Mouse (Mus musculus): ENCODE results near the gene Cog6. TPM values are rescaled to one million over a fixed set of nuclear protein-coding genes. Genes with fewer than 3 reads are reported as not detected.
A peak's percentile ranks its signal among the peaks of the same experiment; 100 is the strongest.
"Not testable (repeated sequence)": the region's sequence is repeated elsewhere in the genome, so short reads cannot be mapped to it uniquely, and the experiment has no call there.

Cog6 gene
- polyA plus RNA-seq, 1 experiment from 2014 or later = 57.7 TPM

DNA sequence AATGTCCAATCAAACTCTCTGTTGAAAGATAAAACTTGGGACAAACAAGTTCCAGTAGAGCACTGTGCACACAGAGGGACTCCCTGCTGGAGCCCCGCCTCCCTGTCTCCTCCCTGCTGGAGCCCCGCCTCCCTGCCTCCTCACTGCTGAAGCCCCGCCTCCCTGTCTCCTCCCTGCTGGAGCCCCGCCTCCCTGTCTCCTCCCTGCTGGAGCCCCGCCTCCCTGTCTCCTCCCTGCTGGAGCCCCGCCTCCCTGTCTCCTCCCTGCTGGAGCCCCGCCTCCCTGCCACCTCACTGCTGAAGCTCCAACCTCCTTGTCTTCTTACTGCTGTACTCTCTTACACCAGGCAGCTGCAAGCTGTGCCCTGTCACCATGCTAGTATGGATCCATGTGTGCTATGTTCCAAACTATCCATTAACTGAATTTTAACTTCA, 31.5 kb downstream of the Cog6 start:
- H3K27ac ChIP-seq (ENCODE audit: low read depth, low read length); H3K27me3 ChIP-seq (ENCODE audit: control insufficient read depth, insufficient read depth, low read length); ATAC-seq (ENCODE audit: low read depth); H3K4me1 ChIP-seq (ENCODE audit: control insufficient read depth, insufficient read depth, low read length); H3K9ac ChIP-seq (replicated peaks; ENCODE audit: low read depth, low read length); H3K9me3 ChIP-seq (ENCODE audit: control insufficient read depth, low read length); H3K4me3 ChIP-seq (ENCODE audit: low read depth, low read length); H3K4me2 ChIP-seq (ENCODE audit: low read depth, low read length): not testable (repeated sequence)
- WGBS = 51% methylated on average over 7 of the region's 7 CpGs
- H3K36me3 ChIP-seq (ENCODE audit: control insufficient read depth, insufficient read depth, low read length) = peaks cover 40% of the 10 kb centered on the region; the same call in 1 of the 2 replicates

DNA sequence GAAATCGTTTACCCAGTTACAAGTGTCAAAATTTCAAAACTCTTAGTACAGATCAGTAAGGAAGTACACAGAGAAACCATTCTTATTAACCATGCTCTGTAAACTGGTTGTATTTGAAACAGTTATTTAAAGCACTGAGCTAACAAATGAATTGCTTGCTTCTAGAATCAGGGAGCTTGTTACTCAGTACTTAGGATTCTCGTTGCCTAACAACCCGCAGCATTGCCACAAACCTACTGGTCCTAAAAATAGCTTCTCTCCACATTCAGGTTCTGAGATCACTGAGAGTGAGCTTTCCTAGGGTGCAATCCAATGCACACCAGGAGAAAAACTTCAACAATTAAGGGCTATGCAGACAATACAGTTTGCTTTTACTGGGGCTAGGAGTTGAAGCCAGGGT, 33.3 kb downstream of the Cog6 start:
- H3K9ac ChIP-seq (replicated peaks; ENCODE audit: low read depth, low read length) = no peak overlapping the region
- WGBS = 84% methylated on average over 3 of the region's 3 CpGs
- H3K4me2 ChIP-seq (ENCODE audit: low read depth, low read length) = no peak overlapping the region
- H3K4me1 ChIP-seq (ENCODE audit: control insufficient read depth, insufficient read depth, low read length) = no peaks in the 10 kb centered on the region
- ATAC-seq (ENCODE audit: low read depth) = no peak
- no peak overlapping the region for H3K27ac ChIP-seq (ENCODE audit: low read depth, low read length)
- H3K36me3 ChIP-seq (ENCODE audit: control insufficient read depth, insufficient read depth, low read length) = peaks cover 33% of the 10 kb centered on the region; the same call in 1 of the 2 replicates
- H3K9me3 ChIP-seq (ENCODE audit: control insufficient read depth, low read length) = no peaks in the 10 kb centered on the region
- no peaks in the 10 kb centered on the region for H3K27me3 ChIP-seq (ENCODE audit: control insufficient read depth, insufficient read depth, low read length)
- no peak overlapping the region for H3K4me3 ChIP-seq (ENCODE audit: low read depth, low read length)

DNA sequence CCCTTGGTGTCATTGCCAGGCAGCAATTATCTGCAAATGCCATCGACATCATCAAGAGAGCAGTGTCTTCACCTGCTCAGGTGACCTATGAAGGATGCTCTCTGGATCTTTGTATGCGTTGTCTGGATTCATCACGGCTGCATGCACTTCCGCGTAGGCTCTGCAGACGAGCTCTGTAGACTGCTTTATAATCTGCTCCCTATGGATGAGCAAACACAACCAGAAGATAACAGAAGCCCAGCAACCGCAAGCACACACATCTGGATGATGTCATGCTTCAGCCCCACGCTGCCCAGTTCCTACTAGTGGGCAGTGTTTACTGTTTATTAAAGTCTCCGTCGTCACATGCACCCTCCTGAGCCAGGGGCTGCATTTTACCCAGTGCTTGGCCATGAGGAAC, 34.0 kb downstream of the Cog6 start:
- H3K4me3 ChIP-seq (ENCODE audit: low read depth, low read length) = no peak overlapping the region
- 89% methylated on average over 10 of the region's 10 CpGs for WGBS
- H3K27ac ChIP-seq (ENCODE audit: low read depth, low read length) = no peak overlapping the region
- no peaks in the 10 kb centered on the region for H3K27me3 ChIP-seq (ENCODE audit: control insufficient read depth, insufficient read depth, low read length)
- H3K4me1 ChIP-seq (ENCODE audit: control insufficient read depth, insufficient read depth, low read length) = no peaks in the 10 kb centered on the region
- no peaks in the 10 kb centered on the region for H3K9me3 ChIP-seq (ENCODE audit: control insufficient read depth, low read length)
- H3K9ac ChIP-seq (replicated peaks; ENCODE audit: low read depth, low read length) = no peak overlapping the region
- ATAC-seq (ENCODE audit: low read depth) = no peak
- no peak overlapping the region for H3K4me2 ChIP-seq (ENCODE audit: low read depth, low read length)
- peaks cover 28% of the 10 kb centered on the region; the same call in 1 of the 2 replicates for H3K36me3 ChIP-seq (ENCODE audit: control insufficient read depth, insufficient read depth, low read length)

DNA sequence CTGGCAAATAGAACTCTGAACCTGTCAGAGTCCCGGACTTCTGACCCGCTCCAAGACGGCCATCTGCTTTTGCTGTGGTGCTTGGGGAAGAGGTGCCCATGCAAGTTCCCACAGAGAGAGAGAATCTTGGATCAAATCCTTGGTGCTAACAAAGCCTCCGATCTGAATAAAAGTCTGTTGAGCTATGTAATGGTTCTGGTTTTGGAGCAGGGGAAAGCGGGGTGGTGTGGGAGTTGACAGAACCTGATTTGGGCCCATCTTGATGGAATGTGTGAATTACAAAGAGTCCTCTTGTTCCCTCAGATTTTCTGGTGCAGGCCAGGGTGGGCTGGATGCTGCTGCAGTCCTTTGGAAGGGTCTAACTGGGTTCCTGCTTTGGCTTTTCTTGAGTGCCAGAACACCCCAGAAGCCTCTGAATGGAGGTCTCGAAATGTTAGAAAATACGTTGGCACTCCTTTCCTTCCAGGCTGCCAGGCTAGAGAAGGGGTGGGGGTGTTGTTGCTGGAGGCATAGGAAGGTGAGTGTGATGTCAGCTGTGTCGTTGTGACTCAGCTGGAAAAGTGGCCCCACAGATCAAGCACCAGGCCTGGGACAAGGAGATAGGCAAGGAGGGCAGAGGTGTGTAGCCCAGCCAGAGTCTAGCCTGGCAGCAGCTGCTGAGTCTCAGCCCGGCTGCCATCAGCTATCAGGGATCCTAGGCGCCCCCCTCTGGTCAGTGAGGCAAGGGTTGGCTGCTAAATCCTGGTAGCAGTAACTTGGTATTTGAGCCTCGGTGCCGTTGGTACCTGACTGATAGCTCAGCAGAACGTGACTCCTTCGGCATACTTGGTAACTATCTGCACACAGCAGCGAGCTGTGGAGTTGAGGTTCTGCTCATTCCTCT, 42.1 kb downstream of the Cog6 start:
- Histone ChIP-seq H3K4me3 (ENCODE audit: low read depth, low read length) (no peak overlapping the region), H3K9ac (replicated peaks; ENCODE audit: low read depth, low read length) (0 out of 2 replicates have a peak overlapping the region, but pooled peaks have one; percentile 7), H3K36me3 (ENCODE audit: control insufficient read depth, insufficient read depth, low read length) (no peaks in the 10 kb centered on the region), H3K27ac (ENCODE audit: low read depth, low read length) (no peak overlapping the region), H3K27me3 (ENCODE audit: control insufficient read depth, insufficient read depth, low read length) (no peaks in the 10 kb centered on the region), H3K4me1 (ENCODE audit: control insufficient read depth, insufficient read depth, low read length) (no peaks in the 10 kb centered on the region), H3K9me3 (ENCODE audit: control insufficient read depth, low read length) (no peaks in the 10 kb centered on the region), H3K4me2 (ENCODE audit: low read depth, low read length) (no peak overlapping the region)
- WGBS = 52% methylated on average over 15 of the region's 15 CpGs
- ATAC-seq (ENCODE audit: low read depth) = peak; percentile 69; the same call in 1 of the 2 replicates

DNA sequence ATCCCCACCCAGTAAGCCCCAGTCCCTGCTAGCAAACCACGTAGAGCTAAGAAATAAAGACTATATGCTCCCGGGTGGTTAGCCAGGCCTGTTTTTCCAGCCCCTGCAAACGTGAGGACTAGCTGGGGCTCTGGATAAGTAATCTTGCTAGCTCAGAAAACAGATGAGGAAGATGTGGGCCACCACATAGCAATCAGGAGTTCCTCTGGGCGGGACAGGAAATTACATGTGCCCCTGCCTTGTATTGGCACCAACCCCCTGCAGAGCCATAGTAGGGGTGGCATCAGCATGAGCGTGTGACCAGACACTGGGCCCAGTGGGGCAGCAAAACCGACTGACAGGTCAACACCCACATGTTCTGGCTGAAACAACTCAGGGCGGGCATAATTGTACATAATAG, 44.1 kb downstream of the Cog6 start:
- H3K4me2 ChIP-seq (ENCODE audit: low read depth, low read length) = no peak overlapping the region
- H3K4me1 ChIP-seq (ENCODE audit: control insufficient read depth, insufficient read depth, low read length) = no peaks in the 10 kb centered on the region
- no peaks in the 10 kb centered on the region for H3K9me3 ChIP-seq (ENCODE audit: control insufficient read depth, low read length)
- no peak overlapping the region for H3K9ac ChIP-seq (replicated peaks; ENCODE audit: low read depth, low read length)
- no peak for ATAC-seq (ENCODE audit: low read depth)
- no peaks in the 10 kb centered on the region for H3K27me3 ChIP-seq (ENCODE audit: control insufficient read depth, insufficient read depth, low read length)
- H3K4me3 ChIP-seq (ENCODE audit: low read depth, low read length) = no peak overlapping the region
- H3K36me3 ChIP-seq (ENCODE audit: control insufficient read depth, insufficient read depth, low read length) = no peaks in the 10 kb centered on the region
- 79% methylated on average over 7 of the region's 7 CpGs for WGBS
- H3K27ac ChIP-seq (ENCODE audit: low read depth, low read length) = no peak overlapping the region

DNA sequence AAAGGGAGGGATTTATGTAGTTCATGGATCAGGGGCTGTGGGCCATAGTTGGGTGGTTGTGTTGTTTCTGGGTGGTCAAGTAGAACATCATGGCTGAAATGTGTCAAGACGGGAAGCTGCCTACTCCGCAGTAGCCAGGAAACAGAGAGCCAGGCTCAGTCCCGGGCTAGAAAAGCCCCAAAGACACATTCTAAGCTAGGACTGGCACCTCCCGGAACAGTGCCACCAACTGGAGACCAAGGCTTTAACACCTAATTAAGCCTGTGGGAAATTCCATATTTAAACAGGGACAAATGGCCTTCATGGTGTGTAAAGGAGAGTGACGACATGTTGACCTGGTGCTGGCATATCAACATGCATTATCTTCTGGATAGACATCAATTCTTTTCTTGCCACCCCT, 50.0 kb downstream of the Cog6 start:
- Histone ChIP-seq H3K9ac (replicated peaks; ENCODE audit: low read depth, low read length) (no peak overlapping the region), H3K36me3 (ENCODE audit: control insufficient read depth, insufficient read depth, low read length) (no peaks in the 10 kb centered on the region), H3K27me3 (ENCODE audit: control insufficient read depth, insufficient read depth, low read length) (no peaks in the 10 kb centered on the region), H3K9me3 (ENCODE audit: control insufficient read depth, low read length) (no peaks in the 10 kb centered on the region), H3K4me2 (ENCODE audit: low read depth, low read length) (no peak overlapping the region), H3K4me3 (ENCODE audit: low read depth, low read length) (no peak overlapping the region), H3K27ac (ENCODE audit: low read depth, low read length) (no peak overlapping the region), H3K4me1 (ENCODE audit: control insufficient read depth, insufficient read depth, low read length) (no peaks in the 10 kb centered on the region)
- ATAC-seq (ENCODE audit: low read depth) = no peak
- 88% methylated on average over 5 of the region's 5 CpGs for WGBS

DNA sequence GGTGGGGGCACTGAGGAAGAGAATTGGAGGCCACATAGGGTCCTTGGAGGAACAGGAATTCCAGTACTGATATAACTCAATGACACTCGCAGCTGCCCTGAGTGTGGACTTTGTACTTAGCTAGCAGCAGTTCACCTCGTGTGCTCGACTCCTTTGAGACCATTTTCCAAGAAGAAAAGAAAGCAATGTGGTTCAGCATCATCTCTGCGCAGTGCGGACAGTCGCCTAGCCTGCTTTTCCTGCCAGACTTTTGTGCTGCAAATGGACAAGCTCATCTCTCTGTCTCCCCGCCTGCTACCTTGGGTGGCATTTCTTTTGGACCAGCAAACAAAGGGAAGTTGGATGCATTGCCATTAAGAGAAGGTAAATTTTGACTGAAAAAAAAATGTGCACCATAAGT, 52.8 kb downstream of the Cog6 start:
- no peaks in the 10 kb centered on the region for H3K27me3 ChIP-seq (ENCODE audit: control insufficient read depth, insufficient read depth, low read length)
- no peak overlapping the region for H3K9ac ChIP-seq (replicated peaks; ENCODE audit: low read depth, low read length)
- WGBS = 60% methylated on average over 7 of the region's 7 CpGs
- no peaks in the 10 kb centered on the region for H3K9me3 ChIP-seq (ENCODE audit: control insufficient read depth, low read length)
- no peak overlapping the region for H3K4me3 ChIP-seq (ENCODE audit: low read depth, low read length)
- H3K4me2 ChIP-seq (ENCODE audit: low read depth, low read length) = no peak overlapping the region
- H3K27ac ChIP-seq (ENCODE audit: low read depth, low read length) = no peak overlapping the region
- H3K4me1 ChIP-seq (ENCODE audit: control insufficient read depth, insufficient read depth, low read length) = no peaks in the 10 kb centered on the region
- no peaks in the 10 kb centered on the region for H3K36me3 ChIP-seq (ENCODE audit: control insufficient read depth, insufficient read depth, low read length)
- no peak for ATAC-seq (ENCODE audit: low read depth)

DNA sequence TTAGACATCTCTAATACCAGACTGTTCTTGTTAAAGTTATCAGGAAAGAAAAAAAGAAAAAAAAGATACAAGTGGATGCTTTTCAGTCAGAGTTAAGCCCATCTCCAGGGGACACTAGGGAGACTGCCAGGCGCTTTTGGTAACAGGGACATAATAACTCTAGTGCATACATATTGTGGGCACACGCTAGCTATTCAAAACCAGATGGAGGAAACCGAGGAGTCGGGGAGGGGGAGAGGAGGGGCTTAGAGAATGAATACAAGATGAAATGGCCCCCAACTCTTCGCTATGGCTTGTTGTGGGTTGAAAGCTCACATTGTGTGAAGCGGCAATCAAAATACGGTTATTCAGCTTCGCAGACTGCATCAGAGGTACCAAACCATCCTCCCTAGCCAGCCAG, 53.6 kb downstream of the Cog6 start:
- H3K9ac ChIP-seq (replicated peaks; ENCODE audit: low read depth, low read length) = no peak overlapping the region
- H3K36me3 ChIP-seq (ENCODE audit: control insufficient read depth, insufficient read depth, low read length) = no peaks in the 10 kb centered on the region
- no peak for ATAC-seq (ENCODE audit: low read depth)
- H3K4me3 ChIP-seq (ENCODE audit: low read depth, low read length) = no peak overlapping the region
- no peak overlapping the region for H3K4me2 ChIP-seq (ENCODE audit: low read depth, low read length)
- H3K9me3 ChIP-seq (ENCODE audit: control insufficient read depth, low read length) = no peaks in the 10 kb centered on the region
- no peaks in the 10 kb centered on the region for H3K27me3 ChIP-seq (ENCODE audit: control insufficient read depth, insufficient read depth, low read length)
- WGBS = 43% methylated on average over 8 of the region's 8 CpGs
- H3K4me1 ChIP-seq (ENCODE audit: control insufficient read depth, insufficient read depth, low read length) = no peaks in the 10 kb centered on the region
- H3K27ac ChIP-seq (ENCODE audit: low read depth, low read length) = no peak overlapping the region

DNA sequence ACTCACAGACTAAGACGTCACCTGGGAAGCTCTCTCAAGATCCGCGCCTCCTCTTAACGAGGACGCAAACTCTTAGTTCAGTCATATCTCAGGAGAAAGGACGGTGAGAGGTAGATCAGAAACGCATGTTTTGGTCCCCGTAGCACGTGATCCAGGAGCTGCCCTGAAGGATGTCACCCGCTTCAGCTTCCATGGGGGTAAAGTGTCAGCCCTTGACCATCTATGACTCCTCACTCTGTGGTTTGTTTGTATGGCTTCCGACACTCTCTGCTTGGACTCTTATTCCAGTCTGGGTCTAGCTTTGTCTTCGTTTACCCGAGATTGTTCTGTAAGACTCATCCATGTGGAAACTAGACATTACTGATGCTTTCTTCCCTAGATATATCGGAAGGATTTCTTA, 54.6 kb downstream of the Cog6 start:
- WGBS = 98% methylated on average over 14 of the region's 14 CpGs
- Histone ChIP-seq H3K27ac (ENCODE audit: low read depth, low read length) (no peak overlapping the region), H3K36me3 (ENCODE audit: control insufficient read depth, insufficient read depth, low read length) (no peaks in the 10 kb centered on the region), H3K9ac (replicated peaks; ENCODE audit: low read depth, low read length) (no peak overlapping the region), H3K4me2 (ENCODE audit: low read depth, low read length) (no peak overlapping the region), H3K27me3 (ENCODE audit: control insufficient read depth, insufficient read depth, low read length) (no peaks in the 10 kb centered on the region), H3K9me3 (ENCODE audit: control insufficient read depth, low read length) (no peaks in the 10 kb centered on the region), H3K4me1 (ENCODE audit: control insufficient read depth, insufficient read depth, low read length) (no peaks in the 10 kb centered on the region), H3K4me3 (ENCODE audit: low read depth, low read length) (no peak overlapping the region)
- no peak for ATAC-seq (ENCODE audit: low read depth)

Measured in neural tube, embryonic 14.5 days (tissue).